Mouse (Mus musculus) liver, embryonic 16.5 days (tissue): ENCODE results near the gene Stag3. TPM values are rescaled to one million over a fixed set of nuclear protein-coding genes. Genes with fewer than 3 reads are reported as not detected.
A peak's percentile ranks its signal among the peaks of the same experiment; 100 is the strongest.

ENCODE experiments used
- ATAC-seq: fragments of 200-750 bp; cut with Nextera tagmentation; 2 replicates; pipeline ENCODE4 v1.8.0; 2017; ENCODE audit warnings: low read depth, mild to moderate bottlenecking, moderate number of reproducible peaks, moderate library complexity
- H3K27ac ChIP-seq: fragments of 300-500 bp; sonication (generic); 2 replicates; pipeline ENCODE4 v1.5.1; 2014; ENCODE audit warnings: mild to moderate bottlenecking, low read length
- H3K27me3 ChIP-seq: fragments of 300-500 bp; sonication (generic); 2 replicates; pipeline ENCODE4 v1.6.1; 2014; ENCODE audit warnings: low read depth, low read length, mixed read lengths; ENCODE audit not compliant: control insufficient read depth, insufficient read depth
- H3K36me3 ChIP-seq: fragments of 300-500 bp; sonication (generic); 2 replicates; pipeline ENCODE4 v1.6.1; 2014; ENCODE audit warnings: mild to moderate bottlenecking; ENCODE audit not compliant: control insufficient read depth, insufficient read depth
- H3K4me1 ChIP-seq: fragments of 300-500 bp; sonication (generic); 2 replicates; pipeline ENCODE4 v1.6.1; 2014; ENCODE audit warnings: low read depth, low read length, mixed read lengths; ENCODE audit not compliant: control insufficient read depth
- H3K4me2 ChIP-seq: fragments of 300-500 bp; sonication (generic); 2 replicates; pipeline ENCODE4 v1.6.1; 2014; ENCODE audit warnings: low read depth, low read length, mixed read lengths
- H3K4me3 ChIP-seq: fragments of 300-500 bp; sonication (generic); 2 replicates; pipeline ENCODE4 v1.5.1; 2014; ENCODE audit warnings: low read depth, mild to moderate bottlenecking, low read length
- H3K9ac ChIP-seq: fragments of 300-500 bp; sonication (generic); 2 replicates; pipeline ENCODE4 v1.6.1; 2014; ENCODE audit warnings: low read depth, low read length
- H3K9me3 ChIP-seq: fragments of 300-500 bp; sonication (generic); replicated peaks from 2 replicates; pipeline ENCODE4 v1.6.1; 2016; ENCODE audit warnings: low read length; ENCODE audit not compliant: control insufficient read depth
- WGBS: fragments of 180-500 bp; shearing (Covaris S2); extraction: QIAGEN DNeasy Blood & Tissue Kit; methylation state at CpG from one replicate; pipeline ENCODE4 v1.1.7; 2014; ENCODE audit not compliant: insufficient replicate concordance; 5-methylcytosine and 5-hydroxymethylcytosine counted together
- polyA plus RNA-seq: library from polyadenylated mRNA; unstranded; fragments of >200 nt; fragmentation: Nextera tagmentation; extraction: Ambion mirVana; gene quantifications from 2 replicates; pipeline ENCODE4 v1.2.1, GENCODE M21; 2015

Gene Stag3
- polyA plus RNA-seq, 1 experiment from 2014 or later = 1.5 TPM

DNA sequence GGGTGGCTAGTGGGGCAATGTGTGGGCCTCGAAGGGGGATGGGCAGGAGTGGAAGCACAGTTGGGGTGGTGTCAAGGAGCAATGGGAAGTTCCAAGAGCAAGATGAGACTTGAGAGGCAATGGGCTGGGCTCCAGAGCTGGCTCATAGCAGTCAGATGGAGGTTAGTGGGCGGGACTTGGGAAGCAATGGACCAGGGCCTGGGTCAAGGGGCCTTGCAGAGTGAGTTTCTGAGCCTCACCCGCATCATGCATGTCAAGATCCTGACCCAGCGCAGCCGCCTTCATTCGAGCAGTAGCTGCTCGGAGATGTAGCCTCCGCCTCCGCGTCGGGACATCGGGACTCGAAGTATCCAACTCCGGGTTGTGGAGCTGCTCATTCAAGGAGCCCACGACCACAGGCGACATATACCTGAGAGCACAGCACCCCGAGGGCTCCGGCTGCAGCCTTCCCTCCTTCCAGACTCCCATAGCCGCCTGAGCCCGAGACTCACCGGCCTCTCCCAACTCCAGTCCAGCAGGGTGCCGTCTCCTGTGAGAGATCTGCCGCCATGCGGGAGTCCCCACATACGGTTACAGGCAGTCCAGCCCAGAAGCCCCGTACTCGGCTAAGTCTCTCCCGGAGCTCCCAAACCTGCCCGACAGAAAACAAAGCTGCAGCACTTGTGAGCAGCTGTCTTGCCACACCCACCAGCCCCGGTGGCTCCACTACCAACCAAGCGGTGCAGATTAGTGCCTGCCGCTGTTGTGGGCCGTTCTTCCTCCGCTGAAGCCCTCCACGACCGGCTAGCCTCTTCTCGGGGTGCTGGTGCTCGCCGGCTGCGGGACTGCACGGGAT, 4.6 kb upstream of the Stag3 start:
- no peak for ATAC-seq
- Histone ChIP-seq H3K4me1 (peaks cover 9% of the 10 kb centered on the region), H3K36me3 (no peaks in the 10 kb centered on the region), H3K4me2 (no peak overlapping the region), H3K9ac (no peak overlapping the region), H3K9me3 (peaks cover 1% of the 10 kb centered on the region; the same call in 1 of the 2 replicates), H3K27ac (no peak overlapping the region), H3K27me3 (peaks cover 34% of the 10 kb centered on the region), H3K4me3 (no peak overlapping the region)
- WGBS = 63% methylated on average over 41 of the region's 41 CpGs

DNA sequence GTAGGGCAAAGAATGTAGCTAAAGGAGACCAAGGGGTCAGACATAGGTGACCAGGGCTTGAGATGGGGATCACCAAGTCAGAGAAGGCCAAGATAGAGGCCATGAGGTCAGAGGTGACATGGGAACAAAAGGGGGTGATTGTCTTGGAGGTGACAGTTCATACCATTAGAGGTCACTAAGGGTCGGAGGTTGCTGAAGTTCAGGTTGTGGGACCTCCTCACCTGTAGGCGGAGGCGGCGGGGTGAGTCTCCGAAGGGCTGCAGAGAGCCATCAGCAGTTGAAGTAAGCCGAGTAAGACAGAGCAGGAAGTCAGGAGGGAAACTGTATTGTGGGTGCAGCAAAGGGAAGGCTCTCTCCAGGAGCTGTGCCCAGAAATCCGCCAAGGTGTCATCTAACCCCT, 2.0 kb upstream of the Stag3 start:
- H3K9me3 ChIP-seq = peaks cover 3% of the 10 kb centered on the region; the same call in 1 of the 2 replicates

DNA sequence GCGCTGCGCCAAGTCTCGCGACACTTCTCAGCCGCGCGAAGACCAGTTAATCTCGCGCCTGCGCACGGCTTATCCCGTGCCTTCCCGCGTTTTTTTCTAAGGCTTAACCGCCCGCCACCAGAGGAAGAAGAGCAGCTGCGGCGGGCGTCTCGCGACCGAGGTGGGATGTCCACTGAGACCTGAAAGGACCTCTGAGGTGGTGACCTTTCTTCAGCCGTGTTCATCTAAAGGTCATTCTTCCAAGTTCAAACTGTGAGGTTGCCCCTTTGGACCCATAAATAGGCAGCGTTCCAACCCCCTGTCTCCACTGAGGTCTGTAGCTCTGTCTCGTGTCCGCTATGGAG, 357 bp downstream of the Stag3 start:
- no peak overlapping the region for H3K9ac ChIP-seq
- peaks cover 3% of the 10 kb centered on the region; the same call in 1 of the 2 replicates for H3K9me3 ChIP-seq
- H3K36me3 ChIP-seq = no peaks in the 10 kb centered on the region
- peaks cover 8% of the 10 kb centered on the region for H3K27me3 ChIP-seq
- no peak for ATAC-seq
- 20% methylated on average over 26 of the region's 26 CpGs for WGBS
- peaks cover 9% of the 10 kb centered on the region for H3K4me1 ChIP-seq
- peak overlapping the region; percentile 72 for H3K4me2 ChIP-seq
- H3K4me3 ChIP-seq = peak overlapping the region; percentile 57
- no peak overlapping the region for H3K27ac ChIP-seq

More for the DNA sequence above, 2.0 kb upstream of the Stag3 start:
- Histone ChIP-seq H3K9ac (no peak overlapping the region), H3K27me3 (peaks cover 11% of the 10 kb centered on the region), H3K4me1 (peaks cover 9% of the 10 kb centered on the region), H3K4me3 (no peak overlapping the region), H3K27ac (no peak overlapping the region), H3K36me3 (no peaks in the 10 kb centered on the region), H3K4me2 (no peak overlapping the region)
- WGBS = 77% methylated on average over 7 of the region's 7 CpGs
- ATAC-seq = no peak

DNA sequence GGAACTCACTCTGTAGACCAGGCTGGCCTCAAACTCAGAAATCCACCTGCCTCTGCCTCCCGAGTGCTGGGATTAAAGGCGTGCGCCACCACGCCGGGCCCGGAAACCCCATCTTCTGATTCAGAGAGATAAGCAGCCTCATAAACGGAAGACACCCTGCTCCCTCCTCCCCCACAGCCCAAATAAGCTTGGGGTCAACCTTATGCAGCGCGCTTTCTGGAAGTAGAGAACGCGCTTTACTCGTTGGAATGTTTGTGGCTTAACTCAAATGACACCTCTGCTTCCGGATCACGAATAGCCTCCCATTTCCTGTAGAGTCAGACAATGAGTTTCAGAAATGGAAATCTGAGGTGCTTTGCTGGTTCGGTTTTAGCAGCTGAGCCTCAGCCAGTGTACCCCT, 789 bp downstream of the Stag3 start:
- WGBS = 73% methylated on average over 15 of the region's 15 CpGs
- peaks cover 8% of the 10 kb centered on the region for H3K27me3 ChIP-seq
- no peak overlapping the region for H3K9ac ChIP-seq
- H3K36me3 ChIP-seq = no peaks in the 10 kb centered on the region
- no peak overlapping the region for H3K27ac ChIP-seq
- H3K9me3 ChIP-seq = peaks cover 3% of the 10 kb centered on the region; the same call in 1 of the 2 replicates
- no peak overlapping the region; the same call in 1 of the 2 replicates for H3K4me2 ChIP-seq
- no peak overlapping the region; the same call in 1 of the 2 replicates for H3K4me3 ChIP-seq
- H3K4me1 ChIP-seq = peaks cover 9% of the 10 kb centered on the region
- ATAC-seq = no peak

DNA sequence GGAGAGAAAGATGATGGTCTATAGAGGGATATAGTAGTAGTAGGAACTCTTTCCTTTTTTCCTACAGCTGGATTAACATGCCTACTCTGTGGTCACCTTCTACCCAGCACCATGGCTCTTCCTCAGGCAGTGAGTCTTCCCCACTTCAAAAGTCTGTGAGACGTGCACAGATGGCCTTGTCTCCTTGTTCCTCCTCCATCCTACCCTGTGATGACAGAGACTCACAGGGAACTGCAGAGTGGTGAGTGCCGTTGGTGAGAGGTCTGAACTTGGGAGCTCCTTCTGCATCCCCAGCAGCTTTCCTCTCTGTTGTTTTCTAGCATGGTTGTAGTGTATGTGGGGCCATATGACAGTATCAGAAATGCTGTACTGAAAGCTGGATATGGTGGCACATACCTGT, 1.8 kb downstream of the Stag3 start:
- no peaks in the 10 kb centered on the region for H3K36me3 ChIP-seq
- 55% methylated on average over 2 of the region's 2 CpGs for WGBS
- peaks cover 9% of the 10 kb centered on the region for H3K4me1 ChIP-seq
- H3K9me3 ChIP-seq = peaks cover 3% of the 10 kb centered on the region; the same call in 1 of the 2 replicates
- H3K4me3 ChIP-seq = no peak overlapping the region
- no peak for ATAC-seq
- H3K27ac ChIP-seq = no peak overlapping the region
- H3K27me3 ChIP-seq = peaks cover 8% of the 10 kb centered on the region
- H3K9ac ChIP-seq = no peak overlapping the region
- no peak overlapping the region for H3K4me2 ChIP-seq

DNA sequence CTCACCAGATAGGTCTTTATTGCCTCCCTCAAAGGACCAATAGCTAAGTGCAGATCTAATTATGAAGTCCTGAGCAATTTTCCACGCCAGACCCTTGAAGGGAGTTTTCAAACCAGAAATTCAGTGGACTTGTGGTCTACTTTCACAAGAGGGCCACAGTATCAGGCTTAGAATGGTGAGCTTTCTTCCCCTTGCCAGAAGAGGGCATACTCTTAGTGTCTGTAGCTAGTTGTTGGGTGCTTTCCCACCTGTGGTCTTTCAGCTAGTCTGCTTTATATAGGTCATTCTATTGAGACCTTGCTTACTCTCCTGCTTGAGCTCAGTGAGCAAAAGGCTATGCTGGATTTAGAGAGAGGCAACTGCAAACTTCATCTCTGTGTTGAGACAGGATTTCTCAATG, 3.5 kb downstream of the Stag3 start:
- 37% methylated on average over 1 of the region's 1 CpGs for WGBS

DNA sequence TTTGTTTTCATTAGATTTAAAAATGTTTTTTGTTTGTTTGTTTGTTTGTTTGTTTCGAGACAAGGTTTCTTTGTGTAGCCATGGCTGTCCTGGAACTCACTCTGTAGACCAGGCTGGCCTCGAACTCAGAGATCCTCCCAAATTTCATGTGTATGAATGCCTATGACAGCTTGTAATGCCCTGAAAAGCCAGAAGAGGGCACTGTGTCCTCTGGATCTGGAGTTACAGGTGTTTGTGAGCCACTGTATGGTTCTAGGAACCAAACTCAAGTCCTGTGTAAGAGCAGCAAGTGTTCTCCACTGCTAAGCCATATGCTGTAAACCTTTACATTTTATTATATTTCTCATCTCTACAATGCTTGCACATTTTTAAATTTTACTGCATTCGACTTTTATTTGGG, 7.8 kb downstream of the Stag3 start:
- no peak overlapping the region for H3K4me3 ChIP-seq
- H3K9ac ChIP-seq = no peak overlapping the region
- no peak overlapping the region for H3K27ac ChIP-seq
- H3K4me1 ChIP-seq = no peaks in the 10 kb centered on the region
- H3K4me2 ChIP-seq = no peak overlapping the region
- H3K9me3 ChIP-seq = no peaks in the 10 kb centered on the region
- ATAC-seq = no peak
- 55% methylated on average over 3 of the region's 3 CpGs for WGBS
- no peaks in the 10 kb centered on the region for H3K27me3 ChIP-seq
- no peaks in the 10 kb centered on the region for H3K36me3 ChIP-seq

More for the DNA sequence above, 3.5 kb downstream of the Stag3 start:
- ATAC-seq = no peak
- no peaks in the 10 kb centered on the region for H3K36me3 ChIP-seq
- no peak overlapping the region for H3K4me3 ChIP-seq
- H3K9me3 ChIP-seq = peaks cover 3% of the 10 kb centered on the region; the same call in 1 of the 2 replicates
- H3K4me1 ChIP-seq = peaks cover 9% of the 10 kb centered on the region
- no peak overlapping the region for H3K9ac ChIP-seq
- peaks cover 8% of the 10 kb centered on the region for H3K27me3 ChIP-seq
- H3K4me2 ChIP-seq = no peak overlapping the region
- H3K27ac ChIP-seq = no peak overlapping the region

DNA sequence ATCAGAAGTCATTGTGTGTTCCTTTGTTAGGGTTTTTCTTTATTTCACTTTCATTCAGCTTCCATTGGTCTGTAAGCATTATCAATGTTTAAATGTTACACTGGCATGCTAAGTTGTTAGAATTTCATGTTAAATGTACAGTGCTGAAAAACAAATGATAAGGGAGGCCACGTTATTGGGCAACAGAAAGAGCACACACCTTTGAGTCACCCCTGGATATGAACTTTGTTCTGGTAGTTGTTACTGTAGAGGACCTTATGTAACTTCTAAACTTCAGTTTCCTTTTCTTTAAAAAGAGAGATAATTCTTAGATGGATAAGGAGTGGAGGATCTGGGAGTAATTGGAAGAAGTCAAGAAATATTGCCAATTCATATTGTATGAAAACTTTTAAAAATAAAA, 11.6 kb downstream of the Stag3 start:
- no peak for ATAC-seq

DNA sequence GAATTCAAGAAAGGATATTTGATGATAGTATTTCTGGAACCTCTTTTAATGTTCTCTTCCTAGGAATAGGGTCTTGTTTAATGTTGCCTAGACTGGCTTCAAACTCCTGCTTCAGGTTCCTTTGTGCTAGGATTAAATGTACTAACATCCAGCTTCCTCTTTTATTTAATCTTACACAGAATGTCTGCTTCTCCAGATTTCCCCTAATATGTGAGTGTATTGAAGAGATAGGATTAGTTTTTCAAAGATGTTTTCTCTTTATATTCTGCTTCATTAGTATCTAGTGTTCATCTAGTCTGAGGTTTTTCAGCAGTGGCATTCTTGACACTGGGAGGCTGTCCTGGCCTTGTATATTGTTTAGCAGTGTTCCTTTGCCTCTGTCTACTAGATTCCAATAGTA, 14.1 kb downstream of the Stag3 start:
- no peak overlapping the region for H3K9ac ChIP-seq
- H3K9me3 ChIP-seq = no peaks in the 10 kb centered on the region
- ATAC-seq = no peak
- no peak overlapping the region for H3K4me3 ChIP-seq
- H3K27me3 ChIP-seq = no peaks in the 10 kb centered on the region
- H3K4me2 ChIP-seq = no peak overlapping the region
- H3K36me3 ChIP-seq = no peaks in the 10 kb centered on the region
- H3K4me1 ChIP-seq = no peaks in the 10 kb centered on the region
- H3K27ac ChIP-seq = no peak overlapping the region

More for the DNA sequence above, 11.6 kb downstream of the Stag3 start:
- no peaks in the 10 kb centered on the region for H3K9me3 ChIP-seq
- H3K4me1 ChIP-seq = no peaks in the 10 kb centered on the region
- H3K4me2 ChIP-seq = no peak overlapping the region
- 34% methylated on average over 1 of the region's 1 CpGs for WGBS
- no peaks in the 10 kb centered on the region for H3K36me3 ChIP-seq
- no peaks in the 10 kb centered on the region for H3K27me3 ChIP-seq
- no peak overlapping the region for H3K9ac ChIP-seq
- H3K4me3 ChIP-seq = no peak overlapping the region
- H3K27ac ChIP-seq = no peak overlapping the region
